Mouse (Mus musculus) lung, adult 2 months (tissue): ENCODE results near the gene Tmem238l.

Source experiments
- CTCF ChIP-seq: fragments of 200-500 bp; IDR thresholded peaks from 2 replicates; pipeline ENCODE4 v1.5.1; 2011; ENCODE audit warnings: mild to moderate bottlenecking, low read length, control low read depth; ENCODE audit not compliant: insufficient read depth
- POLR2A ChIP-seq: fragments of 200-500 bp; IDR thresholded peaks from 2 replicates; pipeline ENCODE4 v1.6.1; 2011; ENCODE audit warnings: low read depth, mild to moderate bottlenecking, control low read depth, low read length, borderline replicate concordance; ENCODE audit errors: extremely low read depth

DNA sequence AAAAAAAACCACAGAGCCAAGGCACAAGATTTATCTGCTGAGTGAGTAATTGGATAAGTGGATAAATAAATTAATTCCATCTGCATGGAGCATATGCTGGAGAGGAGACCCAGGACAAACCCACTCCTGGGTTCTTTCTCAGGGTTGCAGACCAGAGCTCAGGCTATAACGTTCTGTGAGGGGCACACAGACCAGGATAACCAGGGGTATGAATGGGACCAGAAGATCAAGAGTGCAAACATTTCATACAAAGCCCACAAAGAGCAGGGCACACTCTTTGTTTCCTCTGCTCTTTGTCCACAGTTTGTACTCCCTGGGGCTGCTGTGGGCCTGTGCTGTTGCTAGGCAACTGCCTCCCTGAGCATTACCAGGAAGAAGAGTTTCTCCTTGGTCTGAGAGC lies 45.3 kb downstream of the Tmem238l start:
- TF ChIP-seq CTCF = no peak
- no peak for TF ChIP-seq POLR2A
